Mouse (Mus musculus) CD4-positive naive resting alpha-beta T cell, adult 76 days (primary cell): ENCODE results near the gene 1110059E24Rik. TPM values are rescaled to one million over a fixed set of nuclear protein-coding genes. Genes with fewer than 3 reads are reported as not detected.

ENCODE experiments used
- total RNA-seq: library from RNA; stranded (reverse); gene quantifications from one replicate; pipeline ENCODE4 v1.2.4, GENCODE M21; 2023

1110059E24Rik gene
- 25.6 TPM for total RNA-seq

DNA sequence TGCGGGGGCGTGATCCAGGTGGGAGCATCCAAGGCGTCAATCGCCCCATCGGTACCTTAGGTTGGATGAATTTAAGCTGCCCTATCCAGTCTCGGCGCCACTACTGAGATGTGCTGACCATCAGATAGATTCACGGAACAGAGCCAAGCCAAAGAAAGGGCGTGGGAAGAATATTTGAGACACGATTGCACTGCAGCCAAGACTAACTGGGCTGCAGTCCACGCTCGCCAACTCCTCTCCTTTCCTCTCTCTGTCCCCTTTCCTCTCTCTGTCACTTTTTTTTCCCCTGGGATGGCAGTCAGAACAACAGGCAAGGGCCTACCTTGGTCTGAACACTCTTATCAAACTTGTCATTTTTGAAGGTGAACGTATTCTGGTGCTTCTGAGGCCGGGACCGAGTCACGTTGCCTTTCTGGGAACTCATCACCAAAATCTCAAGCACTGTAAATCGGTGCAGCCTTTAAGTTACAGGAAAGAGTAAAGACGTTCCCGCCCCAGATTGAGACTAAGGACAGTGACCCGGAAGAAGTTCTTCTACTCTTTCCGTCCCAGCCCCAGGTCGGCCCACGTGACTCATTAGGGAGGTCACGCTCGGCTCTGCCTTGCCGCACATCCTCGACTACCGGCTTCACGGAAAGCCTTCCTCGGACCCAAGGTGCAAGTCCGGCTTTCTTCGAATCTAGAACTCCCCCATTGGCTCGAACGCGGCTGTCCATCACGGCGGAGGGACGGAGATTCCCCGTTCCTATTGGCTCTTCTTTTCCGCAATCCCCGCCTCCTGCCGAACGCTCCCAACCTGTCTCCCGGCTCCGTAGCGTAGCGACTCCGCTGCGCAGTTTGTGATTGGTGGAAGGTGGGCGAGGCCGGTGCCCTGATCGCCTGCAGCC lies at the start of gene 1110059E24Rik:
1110059E24Rik (minus strand) TSS at position 692 of the 887 bp plus-strand sequence.

GRCm38 (mm10) chr19:21653172-21653981 lies 601 bp upstream of the 1110059E24Rik start, which contains the start of gene Abhd17b:
Gene Abhd17b (plus strand): TSS chr19:21653185.

Other genes starting within 250 kb of the 1110059E24Rik start
- 3.4 TPM for gene Gda, start 179.5 kb downstream of the 1110059E24Rik start, total RNA-seq
- 36.0 TPM for gene Abhd17b, start 209 bp upstream of the 1110059E24Rik start, total RNA-seq
- gene Cemip2, start 125.4 kb upstream of the 1110059E24Rik start, total RNA-seq: 4.0 TPM